Mouse (Mus musculus) cortical plate, adult 2 months (tissue): Measurements from ENCODE around the gene Vmn1r232. TPM values are rescaled to one million over a fixed set of nuclear protein-coding genes. Genes with fewer than 3 reads are reported as not detected.

Experiments
- H3K27ac ChIP-seq: fragments of 200-500 bp; 2 replicates; pipeline ENCODE4 v1.5.1; 2012; ENCODE audit warnings: low read length, control low read depth, inconsistent platforms; ENCODE audit not compliant: insufficient read depth
- H3K4me1 ChIP-seq: fragments of 200-500 bp; 2 replicates; pipeline ENCODE4 v1.6.1; 2011; ENCODE audit warnings: low read length; ENCODE audit not compliant: control insufficient read depth, insufficient read depth
- H3K4me3 ChIP-seq: fragments of 200-500 bp; 2 replicates; pipeline ENCODE4 v1.5.1; 2011; ENCODE audit warnings: mild to moderate bottlenecking, low read length, control low read depth; ENCODE audit not compliant: insufficient read depth
- CTCF ChIP-seq: fragments of 200-500 bp; IDR thresholded peaks from 2 replicates; pipeline ENCODE4 v1.5.1; 2011; ENCODE audit warnings: mild to moderate bottlenecking, control low read depth, low read length; ENCODE audit not compliant: insufficient read depth; ENCODE audit errors: extremely low read depth
- POLR2A ChIP-seq: fragments of 200-500 bp; IDR thresholded peaks from 2 replicates; pipeline ENCODE4 v1.6.1; 2011; ENCODE audit warnings: mild to moderate bottlenecking, low read length, control low read depth; ENCODE audit not compliant: insufficient read depth; ENCODE audit errors: extremely low read depth
- polyA plus RNA-seq: library from polyadenylated mRNA; depleted of rRNA; stranded (reverse); fragments of >200 nt; gene quantifications from 2 replicates; pipeline ENCODE4 v1.2.3, GENCODE M21; 2012; rRNA removed

Gene Vmn1r232
- polyA plus RNA-seq: not detected in 2 replicates

DNA sequence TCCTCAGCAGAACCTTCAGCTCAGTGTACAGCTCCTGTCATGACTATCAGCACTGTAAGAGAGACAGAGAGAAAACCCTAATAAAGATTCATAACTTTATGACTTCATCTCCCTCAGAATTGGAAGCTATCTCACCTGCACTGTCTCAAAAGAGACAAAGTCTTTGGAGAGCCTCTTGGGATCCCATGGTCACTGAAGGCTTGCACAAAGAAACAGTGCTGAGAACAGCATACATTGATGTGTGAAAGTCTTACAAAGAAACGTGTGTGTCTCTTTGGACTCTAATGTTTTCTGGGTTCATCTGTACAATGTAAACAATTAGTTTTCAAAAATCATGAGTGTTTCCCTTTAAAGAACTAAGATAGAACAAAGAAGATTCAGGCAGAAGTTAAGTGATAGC lies at the start of gene Vmn1r232:
Vmn1r232 (minus strand) TSS at position 101 of the 400 bp plus-strand sequence.
- Histone ChIP-seq H3K27ac (no peak within 1 kb of the TSS), H3K4me3 (no peak within 1 kb of the TSS), H3K4me1 (no peaks in the 10 kb centered on the region)
- TF ChIP-seq CTCF (no peak), POLR2A (no peak)

DNA sequence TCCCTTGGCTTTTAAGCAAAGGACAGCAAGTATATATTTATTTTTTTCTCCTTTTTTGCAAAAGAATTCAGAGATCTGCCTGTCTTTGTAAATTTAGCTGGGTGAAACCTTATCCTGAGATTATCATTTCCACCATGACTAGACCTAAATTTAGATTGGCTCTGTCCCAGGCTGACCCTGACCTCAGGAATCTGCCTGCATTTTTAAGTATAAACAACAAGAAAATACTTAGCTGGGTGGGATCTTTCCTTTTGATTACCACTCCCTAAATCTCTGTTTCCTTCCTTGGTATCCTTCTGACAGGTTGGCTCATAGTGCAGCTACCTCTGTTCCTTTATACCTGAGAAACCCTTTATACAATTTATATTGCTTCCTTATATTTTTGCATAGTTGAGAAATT lies 47.2 kb upstream of the Vmn1r232 start:
- TF ChIP-seq POLR2A (no peak), CTCF (no peak)
- Histone ChIP-seq H3K4me3 (no peak overlapping the region), H3K4me1 (no peaks in the 10 kb centered on the region), H3K27ac (no peak overlapping the region)

DNA sequence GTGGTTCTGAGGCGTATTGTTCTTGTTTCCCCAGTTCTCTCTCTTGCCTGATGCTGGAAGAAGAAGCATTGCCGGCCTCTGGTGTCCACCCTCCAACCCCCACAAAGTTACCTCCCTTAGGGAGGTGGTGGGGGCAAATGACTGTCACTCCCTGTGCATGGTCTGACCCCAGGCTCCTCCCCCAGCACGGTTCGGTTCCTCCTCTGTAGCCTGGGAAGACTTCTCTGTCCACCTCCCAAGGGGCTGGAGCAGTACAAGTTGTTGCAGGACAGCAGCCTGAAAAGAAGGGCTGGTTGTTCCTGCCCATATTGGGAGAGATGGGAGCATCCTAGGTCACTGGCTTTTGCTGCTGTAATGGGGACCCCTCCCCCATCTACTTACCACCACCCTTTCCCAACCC lies 45.9 kb upstream of the Vmn1r232 start:
- H3K27ac ChIP-seq: no peak overlapping the region
- no peak for TF ChIP-seq CTCF
- TF ChIP-seq POLR2A: no peak
- no peak overlapping the region for H3K4me3 ChIP-seq
- H3K4me1 ChIP-seq: no peaks in the 10 kb centered on the region

DNA sequence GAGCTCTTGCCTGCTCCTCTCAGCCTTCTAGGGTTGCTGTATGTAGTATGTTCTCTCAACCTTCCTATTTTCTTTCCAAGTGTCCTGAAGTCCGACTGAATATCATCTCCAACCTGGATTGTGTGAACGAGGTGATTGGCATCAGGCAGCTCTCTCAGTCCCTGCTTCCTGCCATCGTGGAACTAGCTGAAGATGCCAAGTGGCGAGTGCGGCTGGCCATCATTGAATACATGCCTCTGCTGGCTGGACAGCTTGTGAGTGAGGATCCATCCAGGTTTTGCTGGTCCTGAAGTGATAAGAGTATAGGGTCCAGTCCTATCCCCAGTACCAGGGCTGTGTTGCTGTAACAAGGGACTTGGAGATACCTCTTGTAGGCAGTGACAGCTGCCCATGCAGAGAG lies 40.9 kb upstream of the Vmn1r232 start:
- Histone ChIP-seq H3K4me1 (no peaks in the 10 kb centered on the region), H3K27ac (no peak overlapping the region), H3K4me3 (no peak overlapping the region)
- no peak for TF ChIP-seq CTCF
- TF ChIP-seq POLR2A: no peak

DNA sequence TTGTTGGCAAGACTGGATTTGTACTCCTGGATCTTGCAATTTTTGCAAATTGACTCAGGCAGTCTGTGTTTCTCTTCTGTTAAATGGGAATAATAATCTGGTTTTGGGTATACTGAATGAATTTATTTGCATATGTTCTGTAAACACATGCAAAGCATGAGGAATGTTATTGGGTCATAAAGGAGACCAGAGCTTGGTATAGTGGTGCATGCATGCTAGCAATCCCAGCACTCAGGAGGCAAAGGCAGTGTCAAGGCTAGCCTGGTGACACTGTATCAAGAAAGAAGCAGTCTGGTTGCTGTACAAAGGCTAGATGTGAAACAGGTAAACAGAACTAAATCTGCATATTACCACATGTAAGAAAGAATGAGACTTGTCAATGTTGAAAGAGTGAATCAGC lies 27.1 kb upstream of the Vmn1r232 start:
- peaks cover 6% of the 10 kb centered on the region for H3K4me1 ChIP-seq
- no peak overlapping the region for H3K27ac ChIP-seq
- H3K4me3 ChIP-seq: peak overlapping the region; percentile 63; the same call in 1 of the 2 replicates
- TF ChIP-seq POLR2A (no peak), CTCF (no peak)

DNA sequence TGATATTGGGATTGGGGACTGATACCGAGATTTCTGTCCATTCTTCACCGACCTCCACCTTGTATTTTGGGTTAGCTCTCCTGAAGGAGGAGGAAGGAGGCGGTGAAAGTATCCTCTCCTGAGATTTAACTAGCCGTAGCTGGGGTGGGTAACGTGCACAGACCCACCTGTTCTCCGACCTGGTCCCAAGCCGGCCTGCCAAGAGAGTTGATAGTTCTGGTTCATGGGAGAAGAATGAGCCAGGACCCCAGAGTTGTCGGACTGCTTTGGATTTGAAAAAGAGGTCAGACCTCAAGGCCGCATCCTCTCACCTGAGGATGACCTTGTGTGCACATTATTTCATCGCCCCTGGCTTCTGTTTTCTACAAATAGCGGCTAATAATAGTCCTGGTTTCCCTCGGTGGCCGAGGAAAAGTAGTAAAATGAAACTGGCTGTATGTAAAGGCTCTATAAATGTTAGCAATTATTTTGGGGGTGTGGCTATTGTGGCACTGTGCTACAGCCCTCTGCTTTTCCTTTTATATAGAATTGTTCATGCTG lies 26.6 kb upstream of the Vmn1r232 start:
- H3K4me3 ChIP-seq: peak overlapping the region; percentile 63
- peak overlapping the region; percentile 81 for H3K27ac ChIP-seq
- TF ChIP-seq POLR2A (no peak), CTCF (no peak)
- peaks cover 6% of the 10 kb centered on the region for H3K4me1 ChIP-seq

DNA sequence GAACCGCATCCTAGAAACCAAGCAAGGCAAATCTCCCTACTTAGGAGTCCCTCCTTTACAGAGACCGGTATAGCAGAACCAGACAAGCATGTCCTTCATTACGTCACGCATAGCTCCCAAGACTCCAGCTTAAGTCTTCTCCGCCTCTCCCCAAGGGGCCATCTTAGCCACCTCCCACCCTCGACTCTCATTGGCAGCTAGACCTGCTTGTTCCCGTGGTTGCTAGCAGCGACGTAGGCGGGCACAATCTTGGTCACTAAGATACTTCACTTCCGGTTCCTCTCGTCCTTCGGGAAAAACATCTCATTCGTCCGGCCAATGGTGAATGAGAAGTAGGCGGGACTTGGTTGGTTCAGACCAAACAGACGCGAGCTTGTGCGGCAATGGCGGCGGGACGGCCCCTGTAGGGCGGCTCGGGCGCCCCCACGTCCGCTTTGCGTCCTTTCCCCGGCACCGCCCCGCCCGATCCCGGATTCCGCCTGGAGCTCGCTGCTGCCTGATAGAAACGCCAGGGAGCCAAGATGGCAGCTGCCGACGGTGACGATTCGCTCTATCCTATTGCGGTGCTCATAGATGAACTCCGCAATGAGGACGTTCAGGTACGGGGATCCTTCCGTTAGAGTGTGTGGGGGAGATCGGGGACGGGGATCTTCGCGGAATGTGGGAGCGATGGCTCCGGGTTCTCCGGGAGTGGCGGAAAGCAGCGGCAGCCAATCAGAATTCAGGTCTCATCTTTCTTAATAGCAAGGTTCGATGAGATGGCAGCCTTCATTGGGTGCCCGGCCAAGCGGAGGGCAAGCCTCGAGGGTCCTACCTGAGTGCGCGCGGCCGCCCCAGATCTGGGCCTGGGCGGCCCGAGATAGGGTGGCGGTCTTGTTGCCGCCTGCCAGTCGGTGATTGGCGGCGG lies 25.7 kb upstream of the Vmn1r232 start, which contains the start of gene Ppp2r1a:
Ppp2r1a (plus strand) TSS at position 327 of the 907 bp plus-strand sequence.
- peak within 1 kb of the TSS; percentile 81 for H3K27ac ChIP-seq
- H3K4me1 ChIP-seq: peaks cover 6% of the 10 kb centered on the region
- peak within 1 kb of the TSS; percentile 63 for H3K4me3 ChIP-seq
- TF ChIP-seq CTCF: no peak
- TF ChIP-seq POLR2A: peak; percentile 86

DNA sequence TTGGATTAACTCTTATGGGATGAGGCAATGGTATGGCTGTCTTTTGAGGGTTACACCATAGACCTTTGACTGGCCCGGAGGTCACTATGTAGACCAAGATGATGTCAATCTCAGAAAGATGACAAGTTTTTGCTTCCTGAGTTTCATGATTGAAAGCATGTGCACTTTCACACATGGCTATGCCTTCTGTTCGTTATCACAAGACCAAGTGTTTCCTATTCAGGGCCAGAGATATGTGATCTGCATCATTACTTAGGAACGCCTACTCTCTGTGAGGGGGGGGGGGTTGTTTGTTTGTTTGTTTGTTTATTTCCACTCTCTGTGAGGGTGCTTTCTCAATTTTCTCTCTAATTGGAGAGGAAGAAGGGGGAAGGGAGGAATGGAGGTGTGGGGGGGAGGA lies 24.7 kb upstream of the Vmn1r232 start:
- H3K27ac ChIP-seq: no peak overlapping the region
- TF ChIP-seq POLR2A (no peak), CTCF (no peak)

DNA sequence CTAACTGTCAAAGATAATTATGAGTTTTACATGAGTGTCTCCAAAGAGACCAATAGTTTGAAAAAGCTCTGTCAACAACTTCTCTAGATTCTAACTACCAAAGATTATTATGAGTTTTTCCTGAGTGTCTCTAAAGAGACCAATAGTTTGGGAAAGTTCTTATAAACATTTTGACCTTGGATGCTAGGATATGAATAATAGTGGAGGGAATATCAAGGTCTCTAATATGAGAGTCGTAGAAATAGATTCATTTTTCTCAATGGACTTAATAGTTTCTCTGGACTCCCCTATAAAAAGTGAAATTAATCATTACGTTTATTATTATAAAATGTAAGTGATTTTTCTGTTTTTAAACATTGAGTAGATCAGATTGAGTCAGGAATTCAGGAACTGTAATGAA lies 14.5 kb downstream of the Vmn1r232 start, which contains the start of gene Vmn1r231:
Vmn1r231 (minus strand) TSS at position 101 of the 400 bp plus-strand sequence.
- TF ChIP-seq POLR2A: no peak
- TF ChIP-seq CTCF: no peak
- Histone ChIP-seq H3K4me1 (no peaks in the 10 kb centered on the region), H3K27ac (no peak within 1 kb of the TSS), H3K4me3 (no peak within 1 kb of the TSS)

More for the DNA sequence above, 24.7 kb upstream of the Vmn1r232 start:
- Histone ChIP-seq H3K4me1 (peaks cover 6% of the 10 kb centered on the region), H3K4me3 (peak overlapping the region; percentile 63)

Other genes with a start within 250 kb of the Vmn1r232 start
- gene Vmn1r226, start 236.9 kb downstream of the Vmn1r232 start, polyA plus RNA-seq: not detected in 2 replicates
- not detected in 2 replicates for gene Vmn1r227, start 189.9 kb downstream of the Vmn1r232 start, polyA plus RNA-seq
- gene Vmn1r228, start 133.6 kb downstream of the Vmn1r232 start, polyA plus RNA-seq: not detected in 2 replicates
- gene Vmn1r229, start 108.2 kb downstream of the Vmn1r232 start, polyA plus RNA-seq: not detected in 2 replicates
- gene Vmn1r230, start 79.3 kb downstream of the Vmn1r232 start, polyA plus RNA-seq: not detected in 2 replicates
- gene Vmn1r231, start 14.6 kb downstream of the Vmn1r232 start, polyA plus RNA-seq: not detected in 2 replicates
- 596 and 603 TPM in 2 replicates for gene Ppp2r1a, start 25.6 kb upstream of the Vmn1r232 start, polyA plus RNA-seq
- gene Vmn1r233, start 76.8 kb upstream of the Vmn1r232 start, polyA plus RNA-seq: not detected in 2 replicates
- gene Zfp160, start 89.2 kb upstream of the Vmn1r232 start, polyA plus RNA-seq: 15.8 and 16.6 TPM in 2 replicates